Mouse (Mus musculus): Measurements from ENCODE around the gene Nt5c1a. TPM values are rescaled to one million over a fixed set of nuclear protein-coding genes. Genes with fewer than 3 reads are reported as not detected.

Nt5c1a gene
- polyA plus RNA-seq, 1 experiment from 2014 or later: not detected

GRCm38 (mm10) chr4:123202094-123202420 lies 753 bp downstream of the Nt5c1a start:
- Histone ChIP-seq H3K4me1 (ENCODE audit: control insufficient read depth, insufficient read depth, low read length) (peaks cover 10% of the 10 kb centered on the region), H3K27ac (ENCODE audit: low read length) (no peak overlapping the region), H3K9me3 (ENCODE audit: control insufficient read depth, low read length) (no peaks in the 10 kb centered on the region), H3K9ac (ENCODE audit: low read depth, low read length) (no peak overlapping the region; the same call in 1 of the 2 replicates), H3K4me3 (ENCODE audit: low read length) (peak overlapping the region; percentile 44; the same call in 1 of the 2 replicates), H3K4me2 (ENCODE audit: low read depth, low read length) (peak overlapping the region; percentile 88; the same call in 1 of the 2 replicates), H3K36me3 (ENCODE audit: control insufficient read depth, insufficient read depth, low read length) (no peaks in the 10 kb centered on the region), H3K27me3 (replicated peaks; ENCODE audit: control insufficient read depth, insufficient read depth, low read length) (peaks cover 26% of the 10 kb centered on the region)
- ATAC-seq: no peak
- WGBS: 22% methylated on average over 8 of the region's 8 CpGs

- H3K27me3 ChIP-seq (replicated peaks; ENCODE audit: control insufficient read depth, insufficient read depth, low read length): peaks cover 9% of the 10 kb centered on the region
- H3K9me3 ChIP-seq (ENCODE audit: control insufficient read depth, low read length): no peaks in the 10 kb centered on the region
- ATAC-seq: no peak
- H3K4me2 ChIP-seq (ENCODE audit: low read depth, low read length): no peak overlapping the region
- H3K36me3 ChIP-seq (ENCODE audit: control insufficient read depth, insufficient read depth, low read length): no peaks in the 10 kb centered on the region
- WGBS: 74% methylated on average over 5 of the region's 5 CpGs
- H3K4me3 ChIP-seq (ENCODE audit: low read length): no peak overlapping the region
- H3K27ac ChIP-seq (ENCODE audit: low read length): no peak overlapping the region
- no peaks in the 10 kb centered on the region for H3K4me1 ChIP-seq (ENCODE audit: control insufficient read depth, insufficient read depth, low read length)
- H3K9ac ChIP-seq (ENCODE audit: low read depth, low read length): no peak overlapping the region
Observed at GRCm38 (mm10) chr4:123207337-123207736, 6.0 kb downstream of the Nt5c1a start.

- Histone ChIP-seq H3K27me3 (replicated peaks; ENCODE audit: control insufficient read depth, insufficient read depth, low read length) (peaks cover 3% of the 10 kb centered on the region; the same call in 1 of the 2 replicates), H3K9ac (ENCODE audit: low read depth, low read length) (no peak overlapping the region), H3K27ac (ENCODE audit: low read length) (no peak overlapping the region), H3K4me1 (ENCODE audit: control insufficient read depth, insufficient read depth, low read length) (no peaks in the 10 kb centered on the region), H3K4me3 (ENCODE audit: low read length) (no peak overlapping the region), H3K36me3 (ENCODE audit: control insufficient read depth, insufficient read depth, low read length) (no peaks in the 10 kb centered on the region), H3K4me2 (ENCODE audit: low read depth, low read length) (no peak overlapping the region), H3K9me3 (ENCODE audit: control insufficient read depth, low read length) (no peaks in the 10 kb centered on the region)
- 60% methylated on average over 8 of the region's 8 CpGs for WGBS
- no peak for ATAC-seq
Observed at GRCm38 (mm10) chr4:123210996-123211395, 9.7 kb downstream of the Nt5c1a start.

- Histone ChIP-seq H3K4me2 (ENCODE audit: low read depth, low read length) (no peak overlapping the region), H3K9ac (ENCODE audit: low read depth, low read length) (no peak overlapping the region), H3K4me1 (ENCODE audit: control insufficient read depth, insufficient read depth, low read length) (no peaks in the 10 kb centered on the region), H3K36me3 (ENCODE audit: control insufficient read depth, insufficient read depth, low read length) (no peaks in the 10 kb centered on the region), H3K9me3 (ENCODE audit: control insufficient read depth, low read length) (no peaks in the 10 kb centered on the region), H3K27me3 (replicated peaks; ENCODE audit: control insufficient read depth, insufficient read depth, low read length) (peaks cover 3% of the 10 kb centered on the region; the same call in 1 of the 2 replicates), H3K4me3 (ENCODE audit: low read length) (no peak overlapping the region), H3K27ac (ENCODE audit: low read length) (no peak overlapping the region)
- no peak for ATAC-seq
- WGBS: 44% methylated on average over 5 of the region's 5 CpGs
Observed at GRCm38 (mm10) chr4:123211453-123211852, 10.1 kb downstream of the Nt5c1a start.

GRCm38 (mm10) chr4:123212330-123212729 lies 11.0 kb downstream of the Nt5c1a start:
- H3K4me3 ChIP-seq (ENCODE audit: low read length): no peak overlapping the region
- H3K9me3 ChIP-seq (ENCODE audit: control insufficient read depth, low read length): no peaks in the 10 kb centered on the region
- H3K27ac ChIP-seq (ENCODE audit: low read length): no peak overlapping the region
- no peaks in the 10 kb centered on the region for H3K4me1 ChIP-seq (ENCODE audit: control insufficient read depth, insufficient read depth, low read length)
- ATAC-seq: no peak
- WGBS: 38% methylated on average over 2 of the region's 2 CpGs
- no peak overlapping the region for H3K9ac ChIP-seq (ENCODE audit: low read depth, low read length)
- no peaks in the 10 kb centered on the region for H3K36me3 ChIP-seq (ENCODE audit: control insufficient read depth, insufficient read depth, low read length)
- peaks cover 3% of the 10 kb centered on the region; the same call in 1 of the 2 replicates for H3K27me3 ChIP-seq (replicated peaks; ENCODE audit: control insufficient read depth, insufficient read depth, low read length)
- H3K4me2 ChIP-seq (ENCODE audit: low read depth, low read length): no peak overlapping the region

- H3K4me2 ChIP-seq (ENCODE audit: low read depth, low read length): no peak overlapping the region
- H3K36me3 ChIP-seq (ENCODE audit: control insufficient read depth, insufficient read depth, low read length): no peaks in the 10 kb centered on the region
- no peaks in the 10 kb centered on the region; the same call in 1 of the 2 replicates for H3K27me3 ChIP-seq (replicated peaks; ENCODE audit: control insufficient read depth, insufficient read depth, low read length)
- WGBS: 91% methylated on average over 9 of the region's 9 CpGs
- H3K9ac ChIP-seq (ENCODE audit: low read depth, low read length): no peak overlapping the region
- no peaks in the 10 kb centered on the region for H3K4me1 ChIP-seq (ENCODE audit: control insufficient read depth, insufficient read depth, low read length)
- no peak for ATAC-seq
- H3K27ac ChIP-seq (ENCODE audit: low read length): no peak overlapping the region
- no peak overlapping the region for H3K4me3 ChIP-seq (ENCODE audit: low read length)
- no peaks in the 10 kb centered on the region for H3K9me3 ChIP-seq (ENCODE audit: control insufficient read depth, low read length)
Observed at GRCm38 (mm10) chr4:123213975-123214374, 12.7 kb downstream of the Nt5c1a start.

GRCm38 (mm10) chr4:123215367-123215766 lies 14.1 kb downstream of the Nt5c1a start:
- H3K27ac ChIP-seq (ENCODE audit: low read length): no peak overlapping the region
- H3K4me1 ChIP-seq (ENCODE audit: control insufficient read depth, insufficient read depth, low read length): no peaks in the 10 kb centered on the region
- H3K36me3 ChIP-seq (ENCODE audit: control insufficient read depth, insufficient read depth, low read length): no peaks in the 10 kb centered on the region
- whole genome bisulfite sequencing: 74% methylated on average over 1 of the region's 1 CpGs
- no peaks in the 10 kb centered on the region; the same call in 1 of the 2 replicates for H3K27me3 ChIP-seq (replicated peaks; ENCODE audit: control insufficient read depth, insufficient read depth, low read length)
- no peaks in the 10 kb centered on the region for H3K9me3 ChIP-seq (ENCODE audit: control insufficient read depth, low read length)
- no peak for ATAC-seq
- H3K4me2 ChIP-seq (ENCODE audit: low read depth, low read length): no peak overlapping the region
- no peak overlapping the region for H3K9ac ChIP-seq (ENCODE audit: low read depth, low read length)
- no peak overlapping the region for H3K4me3 ChIP-seq (ENCODE audit: low read length)

GRCm38 (mm10) chr4:123216782-123217181 lies 15.5 kb downstream of the Nt5c1a start:
- no peak for ATAC-seq
- H3K9ac ChIP-seq (ENCODE audit: low read depth, low read length): no peak overlapping the region
- no peaks in the 10 kb centered on the region for H3K9me3 ChIP-seq (ENCODE audit: control insufficient read depth, low read length)
- no peak overlapping the region for H3K4me2 ChIP-seq (ENCODE audit: low read depth, low read length)
- WGBS: 27% methylated on average over 1 of the region's 1 CpGs
- H3K4me1 ChIP-seq (ENCODE audit: control insufficient read depth, insufficient read depth, low read length): no peaks in the 10 kb centered on the region
- no peaks in the 10 kb centered on the region for H3K36me3 ChIP-seq (ENCODE audit: control insufficient read depth, insufficient read depth, low read length)
- no peak overlapping the region for H3K27ac ChIP-seq (ENCODE audit: low read length)
- no peaks in the 10 kb centered on the region; the same call in 1 of the 2 replicates for H3K27me3 ChIP-seq (replicated peaks; ENCODE audit: control insufficient read depth, insufficient read depth, low read length)
- no peak overlapping the region for H3K4me3 ChIP-seq (ENCODE audit: low read length)

- H3K27ac ChIP-seq (ENCODE audit: low read length): no peak overlapping the region
- no peak overlapping the region for H3K9ac ChIP-seq (ENCODE audit: low read depth, low read length)
- no peaks in the 10 kb centered on the region for H3K36me3 ChIP-seq (ENCODE audit: control insufficient read depth, insufficient read depth, low read length)
- peak; percentile 86 for ATAC-seq
- no peaks in the 10 kb centered on the region for H3K9me3 ChIP-seq (ENCODE audit: control insufficient read depth, low read length)
- 72% methylated on average over 15 of the region's 15 CpGs for WGBS
- H3K4me3 ChIP-seq (ENCODE audit: low read length): no peak overlapping the region
- no peaks in the 10 kb centered on the region for H3K27me3 ChIP-seq (replicated peaks; ENCODE audit: control insufficient read depth, insufficient read depth, low read length)
- H3K4me1 ChIP-seq (ENCODE audit: control insufficient read depth, insufficient read depth, low read length): no peaks in the 10 kb centered on the region
- no peak overlapping the region for H3K4me2 ChIP-seq (ENCODE audit: low read depth, low read length)
Observed at GRCm38 (mm10) chr4:123219720-123220357, 18.5 kb downstream of the Nt5c1a start.

GRCm38 (mm10) chr4:123220637-123221036 lies 19.3 kb downstream of the Nt5c1a start:
- Histone ChIP-seq H3K4me1 (ENCODE audit: control insufficient read depth, insufficient read depth, low read length) (no peaks in the 10 kb centered on the region), H3K4me3 (ENCODE audit: low read length) (no peak overlapping the region), H3K9ac (ENCODE audit: low read depth, low read length) (no peak overlapping the region), H3K4me2 (ENCODE audit: low read depth, low read length) (no peak overlapping the region), H3K36me3 (ENCODE audit: control insufficient read depth, insufficient read depth, low read length) (no peaks in the 10 kb centered on the region), H3K27me3 (replicated peaks; ENCODE audit: control insufficient read depth, insufficient read depth, low read length) (no peaks in the 10 kb centered on the region), H3K27ac (ENCODE audit: low read length) (no peak overlapping the region), H3K9me3 (ENCODE audit: control insufficient read depth, low read length) (no peaks in the 10 kb centered on the region)
- whole genome bisulfite sequencing: 76% methylated on average over 4 of the region's 4 CpGs
- no peak for ATAC-seq

Data from intestine, embryonic 16.5 days (tissue).